Mouse (Mus musculus) embryonic facial prominence, embryonic 11.5 days (tissue): ENCODE measurements around the gene Erbb3. TPM values are rescaled to one million over a fixed set of nuclear protein-coding genes. Genes with fewer than 3 reads are reported as not detected.
"Not testable (repeated sequence)": the region's sequence is repeated elsewhere in the genome, so short reads cannot be mapped to it uniquely, and the experiment has no call there.

ENCODE experiments used
- ATAC-seq: fragments of 200-750 bp; cut with Nextera tagmentation; replicated peaks from 2 replicates; pipeline ENCODE4 v1.8.0; 2017; ENCODE audit warnings: low read depth; ENCODE audit not compliant: insufficient number of reproducible peaks, low FRiP score, low TSS enrichment
- DNase-seq: peaks from one replicate; pipeline ENCODE4 v3.0.0-alpha.2; 2015; ENCODE audit warnings: low spot score
- H3K27ac ChIP-seq: fragments of 300-500 bp; sonication (generic); replicated peaks from 2 replicates; pipeline ENCODE4 v1.5.1; 2014; ENCODE audit warnings: mild to moderate bottlenecking, low read depth, low read length, control low read depth
- H3K27me3 ChIP-seq: fragments of 300-500 bp; sonication (generic); 2 replicates; pipeline ENCODE4 v1.6.1; 2014; ENCODE audit warnings: mild to moderate bottlenecking, low read length, moderate library complexity, mixed read lengths; ENCODE audit not compliant: control insufficient read depth, insufficient read depth
- H3K36me3 ChIP-seq: fragments of 300-500 bp; sonication (generic); replicated peaks from 2 replicates; pipeline ENCODE4 v1.6.1; 2014; ENCODE audit warnings: low read depth, mild to moderate bottlenecking, low read length, moderate library complexity, mixed read lengths; ENCODE audit not compliant: control insufficient read depth, insufficient read depth
- H3K4me1 ChIP-seq: fragments of 300-500 bp; sonication (generic); 2 replicates; pipeline ENCODE4 v1.6.1; 2014; ENCODE audit warnings: low read length, mixed read lengths; ENCODE audit not compliant: control insufficient read depth, insufficient read depth
- H3K4me2 ChIP-seq: fragments of 300-500 bp; sonication (generic); 2 replicates; pipeline ENCODE4 v1.6.1; 2014; ENCODE audit warnings: low read depth, mild to moderate bottlenecking, control low read depth, low read length, moderate library complexity
- H3K4me3 ChIP-seq: fragments of 300-500 bp; sonication (generic); 2 replicates; pipeline ENCODE4 v1.5.1; 2014; ENCODE audit warnings: low read depth, low read length, control low read depth
- H3K9ac ChIP-seq: fragments of 300-500 bp; sonication (generic); replicated peaks from 2 replicates; pipeline ENCODE4 v1.6.1; 2014; ENCODE audit warnings: mild to moderate bottlenecking, control low read depth, low read length
- H3K9me3 ChIP-seq: fragments of 300-500 bp; sonication (generic); replicated peaks from 2 replicates; pipeline ENCODE4 v1.6.1; 2016; ENCODE audit warnings: mild to moderate bottlenecking, low read length, inconsistent platforms, mixed read lengths; ENCODE audit not compliant: control insufficient read depth
- WGBS: fragments of 180-500 bp; shearing (Covaris S2); extraction: QIAGEN DNeasy Blood & Tissue Kit; methylation state at CpG from one replicate; pipeline ENCODE4 v1.1.7; 2014; 5-methylcytosine and 5-hydroxymethylcytosine counted together
- polyA plus RNA-seq: library from polyadenylated mRNA; unstranded; fragments of >200 nt; fragmentation: Nextera tagmentation; extraction: Ambion mirVana; gene quantifications from 2 replicates; pipeline ENCODE4 v1.2.1, GENCODE M21; 2014

Erbb3 gene
- polyA plus RNA-seq, 1 experiment from 2014 or later, result 10.6 TPM

- DNase-seq (no peak), ATAC-seq (no peak)
- Histone ChIP-seq H3K9ac (no peak overlapping the region), H3K36me3 (peaks cover 8% of the 10 kb centered on the region), H3K4me1 (no peaks in the 10 kb centered on the region), H3K9me3 (no peaks in the 10 kb centered on the region), H3K27me3 (no peaks in the 10 kb centered on the region), H3K4me2 (no peak overlapping the region), H3K27ac (no peak overlapping the region), H3K4me3 (no peak overlapping the region)
- 79% methylated on average over 10 of the region's 10 CpGs for WGBS
Measured at GRCm38 (mm10) chr10:128627398-128628317, 38.2 kb upstream of the Erbb3 start.

DNA sequence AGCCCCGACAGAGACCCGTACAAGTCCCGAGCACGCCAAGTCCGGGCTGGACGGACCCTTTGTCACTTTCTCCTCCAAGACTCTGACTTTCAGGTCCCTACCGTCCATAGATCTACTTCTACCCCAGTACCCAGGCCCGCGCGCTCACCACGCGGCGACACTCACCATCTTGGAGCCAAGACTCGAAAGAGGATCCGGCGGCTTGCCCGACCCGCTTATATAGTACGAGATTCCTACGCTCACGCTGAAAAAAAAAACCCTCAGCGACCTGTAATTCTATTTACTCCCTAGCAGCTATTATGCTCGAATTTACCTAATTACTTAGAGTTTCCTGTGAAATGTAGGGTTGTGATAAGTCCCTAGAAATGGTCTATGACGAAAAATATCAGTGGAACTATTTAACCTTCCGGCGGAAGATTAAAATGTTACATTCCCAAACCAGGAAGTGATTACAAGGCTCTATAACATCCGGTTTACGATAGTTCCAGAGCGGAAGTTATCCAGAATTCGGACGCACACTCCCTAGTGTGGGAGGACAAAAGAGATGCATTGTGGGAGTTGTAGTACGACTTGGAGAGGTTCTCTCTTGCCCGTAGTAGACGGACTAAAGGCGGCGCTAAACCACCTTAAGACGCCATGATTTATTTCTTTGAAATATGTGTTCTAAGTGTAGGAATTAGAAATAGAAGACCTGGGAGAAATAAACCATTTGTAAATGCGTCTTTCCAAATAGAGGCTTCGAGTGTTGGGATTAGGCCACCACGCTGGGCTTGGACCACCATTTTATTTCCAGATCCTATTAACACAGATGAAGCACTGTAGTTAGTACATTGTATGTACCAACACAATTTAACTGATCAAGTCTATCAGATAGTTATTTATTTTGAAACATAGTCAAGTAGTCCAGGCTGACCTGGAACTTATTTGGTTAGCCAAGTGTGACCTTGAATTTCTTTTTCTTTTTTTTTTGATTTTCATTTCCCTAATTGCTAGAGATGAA, 37.2 kb upstream of the Erbb3 start, which contains the start of gene Rps26:
Rps26 (minus strand) TSS at position 437 of the 1,000 bp plus-strand sequence.
- DNase-seq (peak; percentile 100), ATAC-seq (peak; percentile 95)
- H3K9me3 ChIP-seq, result no peaks in the 10 kb centered on the region
- H3K36me3 ChIP-seq, result peaks cover 8% of the 10 kb centered on the region
- 1% methylated on average over 40 of the region's 40 CpGs for WGBS
- H3K27ac ChIP-seq, result peak within 1 kb of the TSS; percentile 67
- peak within 1 kb of the TSS; percentile 70 for H3K4me2 ChIP-seq
- H3K4me1 ChIP-seq, result no peaks in the 10 kb centered on the region
- peak within 1 kb of the TSS; percentile 92 for H3K4me3 ChIP-seq
- H3K27me3 ChIP-seq, result no peaks in the 10 kb centered on the region
- H3K9ac ChIP-seq, result peak within 1 kb of the TSS; percentile 94

DNA sequence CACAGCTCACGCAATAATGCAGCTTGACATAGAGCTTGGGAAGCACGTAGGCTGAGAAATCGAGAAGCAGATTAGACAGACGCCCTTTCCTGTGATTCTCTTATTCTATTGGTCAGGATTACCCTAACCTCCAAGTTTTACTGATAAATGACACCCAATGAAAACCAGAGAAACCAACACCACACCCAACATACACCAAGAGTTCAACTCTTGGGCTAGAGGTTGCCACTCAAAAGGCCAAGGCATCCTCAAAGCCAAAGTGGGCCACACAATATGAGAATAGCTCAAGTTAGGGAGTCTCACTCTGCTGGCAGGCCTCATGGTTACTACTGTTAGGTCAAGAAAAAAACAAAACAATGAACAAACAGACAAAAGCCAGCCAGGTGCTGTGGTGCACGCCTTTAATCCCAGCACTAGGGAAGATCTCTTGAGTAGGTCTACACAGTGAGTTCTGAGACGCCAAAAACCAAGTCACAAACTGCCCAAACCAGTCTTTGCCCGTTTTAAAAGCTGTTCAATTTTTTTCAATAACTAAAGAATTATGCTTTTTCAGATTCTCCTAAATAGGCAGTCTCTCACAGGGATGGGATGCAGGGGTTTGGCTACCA, 35.9 kb upstream of the Erbb3 start:
- peak overlapping the region; percentile 92 for H3K4me3 ChIP-seq
- H3K27ac ChIP-seq, result no peak overlapping the region
- DNase-seq (no peak), ATAC-seq (no peak)
- no peaks in the 10 kb centered on the region for H3K4me1 ChIP-seq
- H3K4me2 ChIP-seq, result peak overlapping the region; percentile 70
- 42% methylated on average over 7 of the region's 7 CpGs for WGBS
- H3K36me3 ChIP-seq, result peaks cover 8% of the 10 kb centered on the region
- H3K27me3 ChIP-seq, result no peaks in the 10 kb centered on the region
- peak overlapping the region; percentile 94 for H3K9ac ChIP-seq
- no peaks in the 10 kb centered on the region for H3K9me3 ChIP-seq

GRCm38 (mm10) chr10:128623106-128623613, 33.7 kb upstream of the Erbb3 start:
- ATAC-seq, H3K27me3 ChIP-seq, H3K9ac ChIP-seq, H3K27ac ChIP-seq, H3K4me2 ChIP-seq, H3K36me3 ChIP-seq, DNase-seq, H3K4me1 ChIP-seq, H3K9me3 ChIP-seq, H3K4me3 ChIP-seq: not testable (repeated sequence)
- 87% methylated on average over 4 of the region's 4 CpGs for whole genome bisulfite sequencing

DNA sequence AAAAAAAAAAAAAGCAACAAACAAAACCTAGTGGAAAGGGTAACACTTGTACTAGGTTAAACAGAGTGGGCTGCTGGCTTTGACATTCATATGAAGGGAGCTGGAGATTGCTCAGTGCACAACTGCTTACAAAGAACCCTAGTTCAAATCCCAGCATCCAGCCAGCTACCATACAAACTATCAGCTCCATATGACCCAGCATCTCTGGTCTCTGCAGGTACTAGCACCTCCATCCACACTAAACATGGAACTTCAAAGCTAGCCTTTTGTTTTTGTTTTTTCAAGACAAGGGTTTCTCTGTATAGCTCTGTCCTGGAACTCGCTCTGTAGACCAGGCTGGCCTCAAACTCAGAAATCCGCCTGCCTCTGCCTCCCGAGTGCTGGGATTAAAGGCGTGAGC, 33.2 kb upstream of the Erbb3 start:
- peaks cover 8% of the 10 kb centered on the region for H3K36me3 ChIP-seq
- no peak overlapping the region for H3K4me3 ChIP-seq
- no peak for ATAC-seq
- H3K27ac ChIP-seq, result no peak overlapping the region
- no peaks in the 10 kb centered on the region for H3K27me3 ChIP-seq
- H3K9ac ChIP-seq, result no peak overlapping the region
- no peaks in the 10 kb centered on the region for H3K4me1 ChIP-seq
- DNase-seq, result no peak
- H3K4me2 ChIP-seq, result no peak overlapping the region
- H3K9me3 ChIP-seq, result no peaks in the 10 kb centered on the region
- WGBS, result 86% methylated on average over 4 of the region's 4 CpGs

- H3K4me2 ChIP-seq, result no peak overlapping the region
- no peaks in the 10 kb centered on the region for H3K9me3 ChIP-seq
- H3K36me3 ChIP-seq, result peaks cover 8% of the 10 kb centered on the region
- 77% methylated on average over 3 of the region's 3 CpGs for WGBS
- H3K27me3 ChIP-seq, result no peaks in the 10 kb centered on the region
- ATAC-seq (no peak), DNase-seq (no peak)
- no peak overlapping the region for H3K27ac ChIP-seq
- no peak overlapping the region for H3K4me3 ChIP-seq
- no peaks in the 10 kb centered on the region for H3K4me1 ChIP-seq
- H3K9ac ChIP-seq, result no peak overlapping the region
Measured at GRCm38 (mm10) chr10:128621986-128622520, 32.6 kb upstream of the Erbb3 start.

DNA sequence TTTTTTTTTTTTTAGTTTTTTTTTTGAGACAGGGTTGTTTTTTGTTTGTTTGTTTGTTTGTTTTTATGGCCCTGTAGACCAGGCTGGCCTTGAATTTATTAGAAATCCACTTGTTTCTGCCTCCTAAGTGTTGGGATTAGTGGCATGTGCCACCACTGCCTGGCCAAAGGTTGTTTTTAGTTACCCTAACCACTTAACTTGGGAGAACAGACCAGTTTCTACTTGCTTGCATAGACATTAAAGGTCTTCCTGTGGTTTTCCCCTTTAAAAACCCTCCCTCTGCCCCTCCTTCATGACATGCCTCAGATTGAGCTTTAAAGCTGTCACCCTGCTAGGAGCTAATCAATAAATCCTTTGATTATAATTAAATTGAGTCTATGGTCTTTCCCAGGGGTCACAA, 30.8 kb upstream of the Erbb3 start:
- Histone ChIP-seq H3K4me1 (no peaks in the 10 kb centered on the region), H3K36me3 (peaks cover 8% of the 10 kb centered on the region), H3K27ac (no peak overlapping the region), H3K4me2 (no peak overlapping the region), H3K27me3 (no peaks in the 10 kb centered on the region), H3K9me3 (no peaks in the 10 kb centered on the region), H3K4me3 (no peak overlapping the region), H3K9ac (no peak overlapping the region)
- DNase-seq (no peak), ATAC-seq (no peak)
